Mouse (Mus musculus): ENCODE measurements around the gene Cryzl1. TPM values are rescaled to one million over a fixed set of nuclear protein-coding genes. Genes with fewer than 3 reads are reported as not detected.
A peak's percentile ranks its signal among the peaks of the same experiment; 100 is the strongest.

Gene Cryzl1
- polyA plus RNA-seq, 2 experiments from 2014 or later, result 67.0 to 69.8 TPM

DNA sequence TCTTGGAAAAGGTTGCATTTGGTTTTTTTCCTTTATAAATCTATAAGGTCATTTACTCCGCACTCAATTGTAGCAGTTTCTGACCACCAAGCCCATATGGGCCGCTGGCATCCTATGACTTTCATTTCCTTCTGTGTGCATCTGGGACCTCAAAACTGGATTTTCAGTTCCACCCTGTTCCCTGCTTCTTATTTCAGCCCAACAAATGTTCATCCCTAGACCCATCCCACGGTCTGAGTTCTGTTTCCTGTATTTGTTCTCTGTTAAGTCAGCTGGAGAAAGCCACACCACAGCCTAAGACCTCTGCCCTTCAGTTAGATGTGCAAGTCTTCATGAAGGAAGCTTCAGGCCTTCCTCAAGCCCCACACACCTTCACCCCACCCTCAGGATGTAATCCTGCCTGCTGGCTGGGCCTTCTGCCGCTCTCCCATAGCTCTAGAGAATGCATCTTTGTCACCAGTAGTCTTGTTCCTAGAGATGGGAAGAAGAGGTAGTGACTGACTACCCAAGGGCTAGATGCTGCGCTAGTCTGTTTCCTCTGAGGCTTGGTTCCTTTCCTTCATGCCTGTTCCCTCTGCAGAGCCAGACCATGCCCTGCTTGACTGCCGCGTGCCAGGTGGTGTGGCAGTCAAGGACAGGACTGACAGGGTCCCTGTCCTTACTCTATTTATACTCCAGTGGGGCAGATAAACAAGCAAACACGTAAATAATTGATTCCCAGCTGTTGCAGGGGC lies 11.6 kb upstream of the Cryzl1 start:
- no peak for ATAC-seq

DNA sequence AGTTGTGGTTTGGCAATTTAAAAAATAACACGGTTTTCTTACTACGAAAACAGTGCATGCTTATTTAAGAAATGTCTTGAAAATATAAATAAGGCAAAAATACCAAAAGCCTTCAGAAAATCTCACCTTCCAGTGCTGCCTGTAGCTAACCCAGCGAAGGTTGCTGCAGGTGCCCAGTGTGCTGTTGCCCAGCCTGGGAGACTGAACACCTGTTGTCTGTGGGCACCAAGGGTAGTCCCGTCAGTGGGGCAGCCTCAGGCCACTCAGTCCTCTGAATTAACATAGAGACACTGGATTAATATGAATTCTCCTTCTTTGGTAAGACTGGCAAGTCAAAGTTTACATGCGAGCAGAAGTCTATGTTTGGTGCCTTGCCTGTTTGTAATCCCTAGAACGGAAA lies 9.7 kb upstream of the Cryzl1 start:
- ATAC-seq, result no peak

- ATAC-seq, result no peak
Measured at GRCm38 (mm10) chr16:91736046-91736816, 7.5 kb upstream of the Cryzl1 start.

GRCm38 (mm10) chr16:91734771-91735170 lies 6.0 kb upstream of the Cryzl1 start:
- no peak for ATAC-seq

- no peak for ATAC-seq
Measured at GRCm38 (mm10) chr16:91732816-91733215, 4.0 kb upstream of the Cryzl1 start.

DNA sequence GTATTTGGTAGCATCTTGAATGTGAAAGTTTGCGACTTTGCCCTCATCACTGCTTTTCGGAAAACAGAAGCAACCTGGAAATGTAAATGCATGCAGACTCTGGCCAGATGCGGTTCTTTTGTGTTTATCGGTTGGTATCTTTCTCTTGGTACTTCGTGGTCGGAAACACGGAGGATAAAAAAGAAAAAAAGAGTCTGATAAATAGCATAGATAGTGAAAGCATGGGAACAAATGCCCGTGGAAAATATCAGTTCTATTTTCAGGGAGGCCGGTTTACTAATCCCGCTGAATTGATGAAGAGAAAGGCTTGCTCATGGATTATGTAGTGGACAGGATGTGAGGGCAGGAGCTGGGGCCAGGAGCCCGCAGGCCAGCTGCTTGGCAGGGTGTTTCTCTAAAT lies 1.7 kb upstream of the Cryzl1 start:
- ATAC-seq, result no peak

GRCm38 (mm10) chr16:91729821-91730441 lies 1.2 kb upstream of the Cryzl1 start:
- no peak for ATAC-seq

GRCm38 (mm10) chr16:91729066-91729482 lies 299 bp upstream of the Cryzl1 start, which contains the start of gene Itsn1:
Gene Itsn1, plus strand, starts transcription at chr16:91729281.
- peak; percentile 83 for ATAC-seq

- no peak for ATAC-seq
Measured at GRCm38 (mm10) chr16:91727433-91727832, 1.3 kb downstream of the Cryzl1 start.

GRCm38 (mm10) chr16:91724247-91724646 lies 4.5 kb downstream of the Cryzl1 start:
- no peak for ATAC-seq

- no peak for ATAC-seq
Measured at GRCm38 (mm10) chr16:91717399-91717798, 11.4 kb downstream of the Cryzl1 start.

GRCm38 (mm10) chr16:91716927-91717349 lies 11.8 kb downstream of the Cryzl1 start:
- no peak for ATAC-seq

DNA sequence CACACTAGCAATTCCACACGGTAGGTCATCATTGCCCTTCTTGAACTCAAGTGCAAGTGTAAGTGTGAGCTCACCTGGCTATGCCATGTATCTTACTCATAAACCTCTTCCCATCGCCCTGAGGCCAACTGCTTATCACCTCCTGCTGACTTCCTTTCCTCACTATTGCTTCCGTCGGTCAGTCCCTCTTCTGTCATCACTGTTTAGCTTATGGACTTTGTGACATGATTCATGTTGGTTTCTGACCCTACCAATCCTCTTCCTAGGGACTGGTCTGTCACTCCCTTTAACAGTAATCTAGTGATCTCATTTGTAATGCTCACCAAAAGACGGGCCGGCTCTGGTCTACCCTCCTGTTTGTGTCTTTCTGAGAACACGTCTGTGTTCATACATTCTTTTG lies 18.5 kb downstream of the Cryzl1 start:
- no peak for ATAC-seq

DNA sequence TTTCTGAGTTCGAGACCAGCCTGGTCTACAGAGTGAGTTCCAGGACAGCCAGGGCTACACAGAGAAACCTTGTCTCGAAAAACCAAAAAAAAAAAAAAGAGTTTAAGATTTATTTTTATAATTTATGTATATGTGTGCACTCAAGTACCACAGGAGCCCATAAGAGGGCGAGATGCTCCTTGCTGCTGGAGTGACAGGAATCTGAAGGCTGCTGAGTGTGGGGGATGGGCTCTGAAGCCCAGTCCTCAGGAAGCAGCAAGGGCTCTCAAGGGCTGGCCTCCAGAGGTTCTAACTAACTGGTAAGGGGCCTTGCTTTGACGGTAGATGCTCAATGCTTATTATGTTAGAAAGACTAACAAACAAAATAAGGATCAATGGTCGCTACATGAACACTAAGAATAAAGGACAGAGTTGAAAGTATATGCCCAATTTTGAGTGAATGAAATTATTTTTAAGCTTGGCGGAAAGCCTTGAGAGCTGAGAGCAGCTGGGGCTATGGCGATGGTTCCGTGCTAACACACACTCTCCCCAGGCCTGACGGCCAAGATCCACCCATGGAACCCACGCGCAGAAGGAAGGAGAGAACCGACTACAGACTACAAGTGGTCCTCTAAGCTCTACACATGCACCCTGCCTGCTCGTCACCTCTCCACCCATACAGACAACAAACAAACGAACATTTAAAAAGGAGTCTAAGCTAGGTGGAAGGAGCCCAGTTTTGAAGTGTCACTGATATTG lies 24.0 kb downstream of the Cryzl1 start:
- no peak for ATAC-seq

GRCm38 (mm10) chr16:91702771-91703188 lies 26.0 kb downstream of the Cryzl1 start:
- ATAC-seq, result no peak

DNA sequence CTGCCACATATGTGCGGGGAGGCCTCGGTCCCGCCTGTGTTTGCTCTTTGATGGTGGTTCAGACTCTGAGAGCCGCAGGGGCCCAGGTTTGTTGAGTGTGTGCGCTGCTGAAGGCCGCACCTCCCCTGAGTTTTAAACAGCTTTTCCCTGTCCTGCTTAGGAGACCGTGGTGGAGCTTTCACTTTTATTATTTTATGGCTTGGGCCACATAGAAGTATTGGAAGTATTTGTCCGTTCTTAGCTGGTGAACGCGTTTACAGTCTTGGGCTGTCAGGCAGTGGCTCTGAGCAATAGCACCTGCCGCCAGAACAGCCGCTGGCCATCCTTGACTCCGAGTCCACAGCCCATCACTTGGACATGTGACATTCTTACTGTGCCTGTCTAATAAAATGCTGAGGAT lies 26.9 kb downstream of the Cryzl1 start:
- no peak for ATAC-seq

GRCm38 (mm10) chr16:91698995-91699394 lies 29.8 kb downstream of the Cryzl1 start:
- ATAC-seq, result no peak

DNA sequence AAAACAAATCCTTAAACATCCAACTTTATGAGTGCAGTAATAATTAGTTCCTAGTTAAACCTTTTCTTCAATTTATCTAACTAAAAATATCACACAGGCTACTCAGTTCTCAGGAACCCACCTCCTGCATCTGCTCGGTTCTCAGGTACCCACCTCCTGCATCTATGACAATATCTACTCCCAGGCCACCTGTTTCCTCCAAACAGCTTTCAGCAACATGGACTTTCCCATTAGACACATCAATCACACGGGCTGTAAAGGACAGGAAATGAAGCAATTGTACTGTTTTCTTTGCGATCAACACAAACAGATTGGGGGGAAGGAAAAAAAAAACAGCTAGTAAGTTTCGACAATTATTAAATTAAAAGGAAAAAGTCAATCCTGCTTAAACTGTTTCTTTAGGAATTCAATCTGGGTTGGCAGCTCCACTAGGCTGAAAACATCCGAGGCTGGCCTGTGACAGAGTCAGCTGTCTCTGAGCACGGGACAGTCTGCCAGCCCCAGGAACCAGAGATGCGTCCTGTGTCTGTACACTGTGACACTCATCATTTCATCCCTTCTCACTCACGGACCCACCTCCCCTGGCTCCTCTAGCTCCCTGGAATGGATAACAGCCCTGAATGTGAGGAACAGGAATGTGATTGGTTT lies 33.5 kb downstream of the Cryzl1 start:
- peak; percentile 19 for ATAC-seq

GRCm38 (mm10) chr16:91694455-91695084 lies 34.2 kb downstream of the Cryzl1 start:
- ATAC-seq, result peak; percentile 61

DNA sequence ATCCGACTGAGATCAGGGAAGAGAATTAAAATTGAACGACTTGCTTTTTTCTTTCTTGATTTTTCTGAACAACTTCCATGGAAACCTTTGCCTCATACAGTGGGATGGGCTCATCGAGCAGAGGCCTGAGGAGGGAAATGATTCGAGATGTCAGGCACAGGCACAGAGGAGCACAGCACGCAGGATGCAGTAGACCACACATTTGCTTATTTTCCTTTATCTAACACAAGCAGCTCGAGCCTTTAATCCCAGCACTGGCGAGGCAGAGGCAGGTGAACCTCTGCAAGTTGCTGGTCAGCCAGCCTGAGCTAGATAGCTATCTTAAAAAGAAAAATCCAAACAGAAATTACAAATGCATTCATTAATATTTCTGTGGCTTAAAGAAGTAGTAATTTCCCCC lies 39.0 kb downstream of the Cryzl1 start:
- ATAC-seq, result no peak

GRCm38 (mm10) chr16:91688619-91689334 lies 40.0 kb downstream of the Cryzl1 start, which contains the start of gene Donson:
Gene Donson, minus strand, starts transcription at chr16:91688770.
- peak; percentile 59 for ATAC-seq

Measured in activated CD4-positive, CD25-positive, alpha-beta regulatory T cell, adult 4 months (primary cell).